8 mouse cellular contexts compared by ENCODE assay signal in genomic region chr13:103334723-103335458, GRCm38 (mm10). TPM values are rescaled to one million over a fixed set of nuclear protein-coding genes. Genes with fewer than 3 reads are reported as not detected.
A peak's percentile ranks its signal among the peaks of the same experiment; 100 is the strongest.
DNase-seq lines count a peak whose midpoint lies in the region; ATAC-seq and TF ChIP-seq lines count a peak whose summit lies in the region.

No protein-coding gene starts in this region.

- under 1% methylated on average over 32 of the region's 32 CpGs for WGBS in forebrain, embryonic 10.5 days
- 2% methylated on average over 32 of the region's 32 CpGs for WGBS in intestine, embryonic 15.5 days

- ATAC-seq in intestine, embryonic 15.5 days: peak; percentile 18

- peaks cover 39% of the 10 kb centered on the region for H3K79me2 ChIP-seq in myocyte (ENCODE audit: control insufficient read depth, insufficient read depth)

- no peak for DNase-seq in gastrocnemius, adult 2 months
- no peak for DNase-seq in gastrocnemius, adult 18-20 months (ENCODE audit: low spot score)
- peak; percentile 35 for DNase-seq in Muller cell, postnatal 12 days (ENCODE audit: inconsistent ontology term)
- DNase-seq in forebrain, embryonic 10.5 days (ENCODE audit: extremely low spot score, low spot score): peak; percentile 44
- DNase-seq in right cerebral cortex, postnatal 36 days (ENCODE audit: low spot score in 2 of 2): no peak
- DNase-seq in right cerebral cortex, postnatal 14 days: no peak

- H3K36me3 ChIP-seq in forebrain, embryonic 10.5 days (replicated peaks): no peaks in the 10 kb centered on the region
- no peaks in the 10 kb centered on the region for H3K36me3 ChIP-seq in intestine, embryonic 15.5 days
- H3K36me3 ChIP-seq in myocyte (ENCODE audit: control insufficient read depth, insufficient read depth): peaks cover 4% of the 10 kb centered on the region

- H3K9me3 ChIP-seq in forebrain, embryonic 10.5 days: 0 out of 2 replicates have a peak, but pooled peaks cover 6% of the 10 kb centered on the region
- no peaks in the 10 kb centered on the region for H3K9me3 ChIP-seq in intestine, embryonic 15.5 days

- intact Hi-C loops in gastrocnemius, adult 2 months (cut with DNase I): loop anchor here (5.0 kb wide), 1 partner anchor 163 kb away; no protein-coding TSS in a partner anchor

- peaks cover 41% of the 10 kb centered on the region for H3K4me1 ChIP-seq in forebrain, embryonic 10.5 days
- H3K4me1 ChIP-seq in intestine, embryonic 15.5 days (replicated peaks): peaks cover 5% of the 10 kb centered on the region

- peak overlapping the region; percentile 63 for H3ac ChIP-seq in myocyte (ENCODE audit: control insufficient read depth, insufficient read length)

- H3K4me3 ChIP-seq in gastrocnemius, adult 2 months: peak overlapping the region; percentile 93
- H3K4me3 ChIP-seq in forebrain, embryonic 10.5 days: peak overlapping the region; percentile 72
- peak overlapping the region; percentile 68 for H3K4me3 ChIP-seq in intestine, embryonic 15.5 days (replicated peaks)
- H3K4me3 ChIP-seq in myocyte: peak overlapping the region; percentile 83

- TF ChIP-seq CTCF in gastrocnemius, adult 2 months (IDR thresholded peaks at IDR 0.05): no peak

- H3K9ac ChIP-seq in intestine, embryonic 15.5 days: peak overlapping the region; percentile 54

- peak overlapping the region; percentile 91 for H3K4me2 ChIP-seq in intestine, embryonic 15.5 days (replicated peaks)
- peak overlapping the region; percentile 90 for H3K4me2 ChIP-seq in myocyte (ENCODE audit: low read depth)

- peak overlapping the region; percentile 82 for H3K27ac ChIP-seq in gastrocnemius, adult 2 months
- H3K27ac ChIP-seq in forebrain, embryonic 10.5 days: peak overlapping the region; percentile 79
- no peak overlapping the region for H3K27ac ChIP-seq in intestine, embryonic 15.5 days

- TF ChIP-seq POLR2A in myocyte (IDR thresholded peaks at IDR 0.05; ENCODE audit: insufficient read length, low read depth): no peak

- peaks cover 67% of the 10 kb centered on the region for H3K27me3 ChIP-seq in forebrain, embryonic 10.5 days (ENCODE audit: poor library complexity, severe bottlenecking)
- H3K27me3 ChIP-seq in intestine, embryonic 15.5 days (replicated peaks): peaks cover 20% of the 10 kb centered on the region
- no peaks in the 10 kb centered on the region for H3K27me3 ChIP-seq in myocyte (ENCODE audit: control insufficient read depth, insufficient read depth, insufficient read length)

TF ChIP-seq in myocyte, 11 proteins besides CTCF, POLR2A, EP300 and RAD21:
- TF ChIP-seq MAX (IDR thresholded peaks at IDR 0.05; ENCODE audit: low read depth) (no peak), TCF3 (IDR thresholded peaks at IDR 0.05; ENCODE audit: insufficient read length, low read depth) (no peak), TCF12 (IDR thresholded peaks at IDR 0.05; ENCODE audit: insufficient read depth, poor library complexity, severe bottlenecking) (no peak), POLR2AphosphoS2 (IDR thresholded peaks at IDR 0.05; ENCODE audit: insufficient read length, low read depth) (no peak), REST (IDR thresholded peaks at IDR 0.05; ENCODE audit: insufficient read depth, insufficient read length) (no peak), E2F4 (IDR thresholded peaks at IDR 0.05; ENCODE audit: insufficient read depth) (no peak), CEBPB (IDR thresholded peaks at IDR 0.05; ENCODE audit: insufficient read depth, poor library complexity, severe bottlenecking) (no peak), MYOD1 (IDR thresholded peaks at IDR 0.05; ENCODE audit: control insufficient read depth in 1 of 3, insufficient read length in 2 of 3, low read depth in 2 of 3) (no peak), MYOG (IDR thresholded peaks at IDR 0.05; ENCODE audit: control insufficient read depth in 1 of 3, insufficient read depth in 1 of 3, insufficient read length in 2 of 3, low read depth in 2 of 3) (no peak), USF1 (IDR thresholded peaks at IDR 0.05; ENCODE audit: low read depth) (no peak), SRF (IDR thresholded peaks at IDR 0.05; ENCODE audit: control insufficient read depth, insufficient read length, low read depth) (no peak)

RNA-seq across cellular contexts. Expression of gene Mast4, which starts 0.6 kb away (rescaled TPM):
- 10 to 100 TPM; 47.2 to 49.9 TPM for total RNA-seq in gastrocnemius, adult 2 months (2021)
- total RNA-seq in gastrocnemius, adult 18-20 months (2021): 10 to 100 TPM; 55.0 to 55.1 TPM
- 18.3 and 20.6 TPM in 2 replicates for polyA plus RNA-seq in forebrain, embryonic 10.5 days (2016; fragmentation: Nextera tagmentation; extraction: Ambion mirVana)
- 19.4 and 20.3 TPM in 2 replicates for polyA plus RNA-seq in intestine, embryonic 15.5 days (2015; fragmentation: Nextera tagmentation; extraction: Ambion mirVana)
- 15.0 TPM for polyA plus RNA-seq in myocyte (2012; fragmentation: generic; extraction: Trizol)

Comparison
In these comparisons a context has a peak if more than half of its experiments do, and no peak if none do; other contexts are left out.
1. DNase-seq: peak in Muller cell, postnatal 12 days (single experiment) and forebrain, embryonic 10.5 days (single experiment); none in gastrocnemius, adult 2 months (single experiment), gastrocnemius, adult 18-20 months (single experiment), right cerebral cortex, postnatal 36 days (0 of 2) and right cerebral cortex, postnatal 14 days (single experiment).
2. Peak in every context shown above with its lines, with median percentiles within 50 percentile points of each other: H3K4me3 ChIP-seq.